Mouse (Mus musculus): Measurements from ENCODE around the gene Gltpd2.

The Gltpd2 gene

DNA sequence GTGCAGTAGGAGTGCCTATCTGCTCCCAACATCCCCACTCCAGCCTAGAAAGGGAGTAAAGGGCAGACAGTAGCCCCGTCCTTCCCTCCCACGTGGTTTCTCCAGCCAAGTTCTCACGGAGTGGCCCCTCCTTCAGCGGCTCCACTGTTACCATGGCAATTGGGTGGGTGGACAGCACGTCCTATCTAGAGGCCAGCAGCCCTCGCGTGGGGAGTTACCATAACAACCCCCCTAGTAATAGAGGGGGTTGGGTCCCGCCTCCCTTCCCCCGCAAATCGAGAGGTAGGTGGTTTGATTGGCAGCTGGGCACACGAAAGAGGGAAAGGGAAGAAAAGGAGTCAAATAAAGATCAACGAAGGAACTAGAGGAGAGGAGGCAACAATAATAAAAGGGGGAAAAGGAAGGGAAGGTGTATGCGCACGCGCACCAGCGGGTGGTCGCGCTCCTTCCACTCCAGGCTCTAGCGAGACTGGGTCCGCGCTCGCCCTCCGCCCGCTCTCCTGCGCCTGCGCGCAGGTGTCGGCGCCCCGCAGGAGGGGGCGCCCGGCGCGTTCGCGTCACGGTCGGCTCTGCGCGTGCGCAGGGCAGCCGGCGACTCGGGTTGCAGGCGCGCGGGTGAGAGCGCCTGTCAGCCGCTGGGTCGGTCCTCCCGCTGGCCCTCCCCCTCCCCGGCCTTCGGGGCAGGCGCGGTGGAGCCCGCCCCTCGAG is 43.4 kb downstream of the Gltpd2 start, which contains the start of gene Mink1:
TSS of gene Mink1 (plus strand) at position 595 of the 708 bp plus-strand sequence.
- in situ Hi-C loops (cut with MseI, MboI) = no loop called here

DNA sequence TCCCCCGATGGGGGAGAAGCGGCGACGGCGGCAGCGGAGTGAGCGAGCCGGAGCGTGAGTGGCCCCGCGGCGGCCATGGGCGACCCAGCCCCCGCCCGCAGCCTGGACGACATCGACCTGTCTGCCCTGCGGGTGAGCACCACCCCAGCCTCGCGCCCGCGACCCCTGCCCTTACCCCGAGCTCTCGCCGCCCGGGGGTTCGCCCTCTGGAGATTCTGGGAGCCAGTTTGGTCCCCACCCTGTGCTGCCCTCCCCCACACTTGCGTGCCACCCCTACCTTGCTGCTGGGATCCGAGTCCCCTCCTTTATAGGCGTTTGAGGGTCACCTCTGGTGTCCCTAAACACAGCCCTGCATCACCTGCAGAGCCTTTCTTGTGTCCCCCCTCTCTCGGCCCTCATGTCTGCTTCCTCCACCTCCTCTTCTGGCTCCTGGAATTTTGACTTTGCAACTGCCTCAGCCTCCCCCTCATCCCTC is 44.0 kb downstream of the Gltpd2 start:
- in situ Hi-C loops (cut with MseI, MboI) = no loop called here

DNA sequence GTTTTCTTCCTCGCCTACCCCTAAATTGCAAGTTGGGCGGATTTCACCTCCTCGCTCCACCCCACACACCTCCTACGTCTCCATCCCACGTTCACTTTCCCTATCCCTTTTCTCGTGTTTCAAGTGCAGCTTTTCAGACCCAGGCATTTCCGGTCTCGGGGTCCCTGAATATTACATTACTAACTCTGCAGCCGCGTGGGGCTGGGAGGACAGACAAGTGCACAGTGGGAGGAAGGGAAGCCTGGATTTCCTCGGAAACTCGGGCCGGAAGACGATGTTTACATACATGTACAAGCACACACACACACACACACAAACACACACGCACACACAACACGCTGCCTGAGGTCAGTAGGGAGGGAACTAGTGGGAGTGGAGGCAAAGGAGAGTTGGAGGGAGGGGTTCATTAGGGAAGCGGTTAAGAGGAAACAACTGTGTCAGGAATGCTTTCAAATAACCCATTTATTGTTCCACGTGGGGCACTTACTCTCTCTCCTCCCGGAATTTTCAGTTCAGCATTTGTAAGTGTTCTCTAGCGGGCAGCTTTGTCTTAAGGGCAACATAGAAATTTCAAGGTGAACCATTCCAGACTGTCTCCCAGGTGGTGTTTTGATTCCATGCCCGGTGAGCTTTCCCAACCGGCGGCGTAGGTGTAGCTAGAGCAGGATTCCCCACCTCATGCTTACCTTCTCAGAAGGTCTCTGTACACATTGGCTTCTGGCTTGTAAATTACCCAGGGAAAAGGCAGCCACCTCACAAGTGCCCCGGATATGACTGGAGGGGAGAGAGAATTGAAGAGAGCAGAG is 44.7 kb downstream of the Gltpd2 start:
- in situ Hi-C loops (cut with MseI, MboI) = no loop called here

DNA sequence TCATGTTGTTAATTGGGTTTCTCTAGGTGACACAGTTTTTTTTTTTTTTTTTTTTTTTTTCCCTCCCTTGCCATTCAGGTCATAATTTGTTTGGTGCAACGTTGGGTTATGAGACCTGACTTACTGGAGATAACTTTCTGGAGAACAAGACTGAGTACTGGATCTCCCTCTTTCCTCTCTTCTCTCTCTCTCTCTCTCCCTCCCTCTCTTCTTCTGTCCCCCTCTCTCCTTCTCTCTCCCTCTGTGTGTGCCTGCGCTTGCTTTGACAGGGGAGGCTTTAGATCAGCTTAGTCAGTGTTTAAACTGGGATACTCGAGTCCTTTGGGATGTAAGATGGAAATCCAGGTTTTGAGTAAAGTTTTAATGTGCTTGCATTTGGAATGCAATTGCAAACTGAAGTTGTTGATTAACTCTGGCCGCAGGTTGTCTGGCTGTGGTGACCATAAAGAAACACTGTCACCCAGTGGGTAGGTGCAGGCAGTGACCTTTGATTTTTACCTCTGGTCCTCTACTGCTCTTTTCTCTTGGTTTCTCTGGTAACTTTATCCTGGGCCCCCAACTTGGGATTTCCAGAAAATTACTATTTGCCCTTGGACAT is 45.4 kb downstream of the Gltpd2 start:
- in situ Hi-C loops (cut with MseI, MboI) = no loop called here

DNA sequence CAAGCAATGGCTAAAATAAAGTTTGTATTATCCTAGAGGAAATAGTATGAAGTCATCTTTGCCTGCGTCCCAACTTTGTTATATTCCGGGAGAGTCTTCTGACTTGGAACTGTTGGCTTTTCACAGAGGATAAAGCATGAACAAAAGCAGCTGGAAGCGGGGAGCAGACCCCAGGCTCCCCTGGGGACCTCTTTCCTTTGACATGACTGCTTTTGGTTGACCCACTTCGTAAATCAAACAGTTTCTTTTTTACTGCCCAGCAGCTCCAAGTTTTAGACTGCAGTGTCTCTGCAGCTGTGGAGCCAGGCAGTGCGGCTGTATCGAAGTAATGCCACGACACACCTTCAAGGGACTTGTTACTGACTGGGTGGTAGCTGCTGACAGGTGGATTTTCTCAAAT is 47.6 kb downstream of the Gltpd2 start:
- in situ Hi-C loops (cut with MseI, MboI) = no loop called here

Data from mouse trophoblast stem cell (cell line).